Mouse (Mus musculus): Measurements from ENCODE around the gene Atp8b3. TPM values are rescaled to one million over a fixed set of nuclear protein-coding genes. Genes with fewer than 3 reads are reported as not detected.

The Atp8b3 gene
- polyA plus RNA-seq, 1 experiment = not detected

- TF ChIP-seq CTCF (IDR thresholded peaks at IDR 0.05; ENCODE audit: low read depth, low read length) (no peak), POLR2A (IDR thresholded peaks at IDR 0.05; ENCODE audit: borderline replicate concordance, low read depth, low read length) (no peak)
- H3K27ac ChIP-seq (ENCODE audit: insufficient read depth, low read depth, low read length) = no peak overlapping the region
- no peak overlapping the region for H3K4me3 ChIP-seq (ENCODE audit: insufficient read depth, low read length)
- no peaks in the 10 kb centered on the region for H3K4me1 ChIP-seq (ENCODE audit: control insufficient read depth, insufficient read depth, low read length)
Measured at GRCm38 (mm10) chr10:80481002-80481401, 57.9 kb downstream of the Atp8b3 start.

- H3K4me3 ChIP-seq (ENCODE audit: insufficient read depth, low read length) = no peak overlapping the region
- peaks cover 3% of the 10 kb centered on the region; the same call in 1 of the 2 replicates for H3K4me1 ChIP-seq (ENCODE audit: control insufficient read depth, insufficient read depth, low read length)
- TF ChIP-seq CTCF (IDR thresholded peaks at IDR 0.05; ENCODE audit: low read depth, low read length) = no peak
- no peak for TF ChIP-seq POLR2A (IDR thresholded peaks at IDR 0.05; ENCODE audit: borderline replicate concordance, low read depth, low read length)
- H3K27ac ChIP-seq (ENCODE audit: insufficient read depth, low read depth, low read length) = no peak overlapping the region
Measured at GRCm38 (mm10) chr10:80478531-80478930, 60.4 kb downstream of the Atp8b3 start.

GRCm38 (mm10) chr10:80475290-80475959 is 63.5 kb downstream of the Atp8b3 start:
- TF ChIP-seq CTCF (IDR thresholded peaks at IDR 0.05; ENCODE audit: low read depth, low read length) (no peak), POLR2A (IDR thresholded peaks at IDR 0.05; ENCODE audit: borderline replicate concordance, low read depth, low read length) (no peak)
- no peak overlapping the region for H3K27ac ChIP-seq (ENCODE audit: insufficient read depth, low read depth, low read length)
- H3K4me1 ChIP-seq (ENCODE audit: control insufficient read depth, insufficient read depth, low read length) = peaks cover 3% of the 10 kb centered on the region; the same call in 1 of the 2 replicates
- peak overlapping the region; percentile 67 for H3K4me3 ChIP-seq (ENCODE audit: insufficient read depth, low read length)

Other genes starting within 250 kb of the Atp8b3 start
- gene Rps15, start 246.7 kb downstream of the Atp8b3 start, polyA plus RNA-seq (2012; ENCODE audit: insufficient read depth, insufficient read length, missing spikeins) = 1,336 and 1,616 TPM in 2 replicates
- 0.25 and 0.81 TPM in 2 replicates for gene Apc2, start 243.1 kb downstream of the Atp8b3 start, polyA plus RNA-seq (2012; ENCODE audit: insufficient read depth, insufficient read length, missing spikeins)
- 38.8 and 39.3 TPM in 2 replicates for gene 2310011J03Rik, start 218.6 kb downstream of the Atp8b3 start, polyA plus RNA-seq (2012; ENCODE audit: insufficient read depth, insufficient read length, missing spikeins)
- gene Pcsk4, start 209.6 kb downstream of the Atp8b3 start, polyA plus RNA-seq (2012; ENCODE audit: insufficient read depth, insufficient read length, missing spikeins) = 2.2 and 2.5 TPM in 2 replicates
- gene Reep6, start 209.2 kb downstream of the Atp8b3 start, polyA plus RNA-seq (2012; ENCODE audit: insufficient read depth, insufficient read length, missing spikeins) = 1.5 TPM in 1 of 2 replicates, not detected in the other
- gene Adamtsl5, start 190.7 kb downstream of the Atp8b3 start, polyA plus RNA-seq (2012; ENCODE audit: insufficient read depth, insufficient read length, missing spikeins) = 7.6 and 8.8 TPM in 2 replicates
- gene Plk5, start 182.7 kb downstream of the Atp8b3 start, polyA plus RNA-seq (2012; ENCODE audit: insufficient read depth, insufficient read length, missing spikeins) = not detected in 2 replicates
- 5.8 and 8.3 TPM in 2 replicates for gene Mex3d, start 151.5 kb downstream of the Atp8b3 start, polyA plus RNA-seq (2012; ENCODE audit: insufficient read depth, insufficient read length, missing spikeins)
- gene Mbd3, start 139.6 kb downstream of the Atp8b3 start, polyA plus RNA-seq (2012; ENCODE audit: insufficient read depth, insufficient read length, missing spikeins) = 55.6 and 58.2 TPM in 2 replicates
- gene Uqcr11, start 132.3 kb downstream of the Atp8b3 start, polyA plus RNA-seq (2012; ENCODE audit: insufficient read depth, insufficient read length, missing spikeins) = 175 and 193 TPM in 2 replicates
- 25.5 and 27.4 TPM in 2 replicates for gene Tcf3, start 105.5 kb downstream of the Atp8b3 start, polyA plus RNA-seq (2012; ENCODE audit: insufficient read depth, insufficient read length, missing spikeins)
- not detected in 2 replicates for gene Onecut3, start 44.3 kb downstream of the Atp8b3 start, polyA plus RNA-seq (2012; ENCODE audit: insufficient read depth, insufficient read length, missing spikeins)
- 28.9 and 29.8 TPM in 2 replicates for gene Rexo1, start 22.4 kb upstream of the Atp8b3 start, polyA plus RNA-seq (2012; ENCODE audit: insufficient read depth, insufficient read length, missing spikeins)
- 7.7 and 9.3 TPM in 2 replicates for gene Klf16, start 38.2 kb upstream of the Atp8b3 start, polyA plus RNA-seq (2012; ENCODE audit: insufficient read depth, insufficient read length, missing spikeins)
- 63.2 and 67.3 TPM in 2 replicates for gene Abhd17a, start 51.2 kb upstream of the Atp8b3 start, polyA plus RNA-seq (2012; ENCODE audit: insufficient read depth, insufficient read length, missing spikeins)
- gene Scamp4, start 63.7 kb upstream of the Atp8b3 start, polyA plus RNA-seq (2012; ENCODE audit: insufficient read depth, insufficient read length, missing spikeins) = 29.3 and 35.4 TPM in 2 replicates
- 2.2 and 3.2 TPM in 2 replicates for gene Adat3, start 63.8 kb upstream of the Atp8b3 start, polyA plus RNA-seq (2012; ENCODE audit: insufficient read depth, insufficient read length, missing spikeins)
- 1.1 and 2.1 TPM in 2 replicates for gene Gm49322, start 66.9 kb upstream of the Atp8b3 start, polyA plus RNA-seq (2012; ENCODE audit: insufficient read depth, insufficient read length, missing spikeins)
- 87.3 and 98.4 TPM in 2 replicates for gene Csnk1g2, start 83.7 kb upstream of the Atp8b3 start, polyA plus RNA-seq (2012; ENCODE audit: insufficient read depth, insufficient read length, missing spikeins)
- gene Btbd2, start 117.9 kb upstream of the Atp8b3 start, polyA plus RNA-seq (2012; ENCODE audit: insufficient read depth, insufficient read length, missing spikeins) = 20.9 and 22.7 TPM in 2 replicates
- 107 and 117 TPM in 2 replicates for gene Mknk2, start 139.0 kb upstream of the Atp8b3 start, polyA plus RNA-seq (2012; ENCODE audit: insufficient read depth, insufficient read length, missing spikeins)
- 53.3 and 53.8 TPM in 2 replicates for gene Mob3a, start 162.9 kb upstream of the Atp8b3 start, polyA plus RNA-seq (2012; ENCODE audit: insufficient read depth, insufficient read length, missing spikeins)
- gene Izumo4, start 163.1 kb upstream of the Atp8b3 start, polyA plus RNA-seq (2012; ENCODE audit: insufficient read depth, insufficient read length, missing spikeins) = 11.0 and 25.2 TPM in 2 replicates
- 121 and 129 TPM in 2 replicates for gene Ap3d1, start 203.1 kb upstream of the Atp8b3 start, polyA plus RNA-seq (2012; ENCODE audit: insufficient read depth, insufficient read length, missing spikeins)
- 20.9 and 22.1 TPM in 2 replicates for gene Dot1l, start 216.1 kb upstream of the Atp8b3 start, polyA plus RNA-seq (2012; ENCODE audit: insufficient read depth, insufficient read length, missing spikeins)